Mouse (Mus musculus) kidney, postnatal 4 days (tissue): ENCODE measurements around the gene Atp5c1.

ENCODE experiments used
- DNase-seq, 2 experiments: peaks; one replicate each; pipeline ENCODE4 v3.0.0; 2021; ENCODE audit warnings: mixed read lengths in 2 of 2

Gene Atp5c1

DNA sequence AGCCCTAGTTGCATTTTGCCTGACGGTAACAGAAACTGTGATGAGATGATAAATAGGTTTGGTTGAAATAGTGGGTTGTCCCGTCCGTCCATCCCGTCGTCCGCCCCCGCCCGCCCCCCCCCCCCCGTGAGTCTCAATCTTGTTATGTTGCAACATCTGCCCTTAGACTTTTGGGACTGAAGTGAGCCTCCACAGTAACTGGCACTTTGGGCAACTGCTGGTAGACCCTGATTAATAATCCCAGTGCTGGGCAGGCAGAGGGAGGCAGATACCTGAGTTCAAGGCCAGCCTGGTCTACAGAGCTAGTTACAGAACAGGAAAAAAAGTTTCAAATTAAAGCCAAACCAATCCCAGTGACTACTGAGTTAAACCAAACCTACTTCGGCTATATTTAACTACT lies 30.9 kb downstream of the Atp5c1 start:
- DNase-seq, result no peak

DNA sequence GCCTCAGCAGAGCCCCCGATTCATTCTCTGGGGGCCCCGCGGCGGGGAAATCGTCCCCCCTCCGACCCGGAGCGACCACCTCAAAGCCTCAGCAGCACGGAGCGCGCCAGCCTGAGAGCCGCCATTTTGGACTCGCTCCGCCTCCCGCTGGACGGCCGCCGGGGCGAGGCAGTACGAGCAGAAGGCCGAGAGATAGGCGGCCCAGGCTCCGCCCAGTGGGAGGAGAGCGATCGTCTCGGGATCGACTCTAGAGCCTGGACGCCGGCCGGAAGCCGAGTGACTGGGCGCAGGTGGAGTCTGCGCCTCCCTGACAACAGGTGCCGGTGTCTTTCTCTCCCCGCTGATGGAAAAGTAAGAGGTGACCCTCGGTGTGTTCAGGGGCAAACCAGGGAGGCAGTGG lies 31.8 kb downstream of the Atp5c1 start, which contains the start of gene Taf3:
Taf3 (minus strand) TSS at position 136 of the 400 bp plus-strand sequence.
- peak; percentile 94 to 96 for DNase-seq

DNA sequence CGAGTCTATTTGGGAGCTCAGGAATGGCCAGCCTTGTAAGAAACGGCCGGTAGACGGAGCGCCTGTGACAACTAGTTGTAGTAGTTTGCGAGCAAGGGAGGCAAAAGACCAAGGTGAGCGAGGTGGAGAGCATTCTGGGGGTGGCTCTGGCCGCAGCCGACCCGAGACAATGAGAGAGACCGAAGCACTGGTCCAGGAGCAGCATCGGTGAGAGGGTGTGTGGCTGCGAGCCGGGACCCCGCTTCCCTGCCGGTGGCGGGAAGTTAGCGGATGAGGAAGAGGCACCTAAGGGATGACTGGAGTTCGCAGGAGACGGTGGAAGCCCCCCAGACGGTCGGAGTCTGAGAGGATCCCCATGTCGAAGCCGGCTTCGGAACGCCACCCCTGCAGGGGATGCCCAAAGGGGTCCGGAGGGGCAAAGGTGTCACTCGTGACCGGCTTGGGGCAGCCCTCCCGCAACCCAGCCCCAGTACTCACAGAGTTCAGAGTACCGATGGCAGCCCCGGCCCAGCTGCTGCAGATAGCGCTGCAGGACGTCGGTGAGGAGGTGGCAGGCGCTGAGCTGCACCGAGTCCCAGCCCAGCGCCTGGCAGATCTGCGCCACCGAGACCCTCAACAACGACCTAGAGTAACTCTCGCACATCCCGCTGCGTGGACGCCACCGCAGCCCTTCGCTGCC lies 32.4 kb downstream of the Atp5c1 start:
- DNase-seq, result peak; percentile 38 to 60

GRCm38 (mm10) chr2:10034976-10035375 lies 45.3 kb downstream of the Atp5c1 start:
- DNase-seq, result no peak

DNA sequence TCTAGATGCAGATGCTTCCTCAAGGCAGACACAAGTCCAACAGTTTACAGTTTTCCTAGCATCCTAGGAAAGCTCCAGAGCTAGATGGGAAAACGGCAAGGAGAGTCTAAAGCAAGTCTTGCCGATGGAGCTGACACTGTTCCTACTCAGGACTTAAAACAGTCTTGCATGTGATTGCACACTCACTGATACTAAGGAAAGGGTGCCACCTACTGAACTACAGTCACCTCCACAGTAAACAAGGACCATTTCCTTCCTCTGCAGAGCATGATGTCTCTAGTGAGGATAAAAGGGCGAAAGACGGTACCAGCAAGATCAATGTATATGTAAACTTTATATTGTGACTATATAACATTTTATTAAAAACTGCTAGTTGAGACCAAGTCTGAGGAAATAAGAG lies 46.6 kb downstream of the Atp5c1 start:
- DNase-seq, result no peak

DNA sequence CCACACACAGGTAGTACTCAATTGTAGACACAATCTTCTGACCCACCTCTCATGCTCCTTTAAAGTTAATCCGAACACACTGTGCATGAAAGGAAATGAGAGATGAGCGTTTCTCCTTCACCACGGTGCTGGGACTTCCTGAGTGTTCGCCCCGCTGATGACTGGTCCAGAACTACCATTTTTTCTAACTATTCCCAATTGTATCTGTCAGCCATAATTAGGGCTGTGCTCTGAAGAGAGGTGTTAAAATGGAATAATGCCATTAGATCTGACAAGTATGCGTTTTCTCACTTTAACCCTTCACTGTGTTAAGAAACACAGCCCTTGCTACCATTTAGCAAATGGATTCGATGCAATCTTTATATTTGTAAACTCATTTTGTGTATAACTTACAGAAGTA lies 50.6 kb downstream of the Atp5c1 start:
- DNase-seq, result no peak

DNA sequence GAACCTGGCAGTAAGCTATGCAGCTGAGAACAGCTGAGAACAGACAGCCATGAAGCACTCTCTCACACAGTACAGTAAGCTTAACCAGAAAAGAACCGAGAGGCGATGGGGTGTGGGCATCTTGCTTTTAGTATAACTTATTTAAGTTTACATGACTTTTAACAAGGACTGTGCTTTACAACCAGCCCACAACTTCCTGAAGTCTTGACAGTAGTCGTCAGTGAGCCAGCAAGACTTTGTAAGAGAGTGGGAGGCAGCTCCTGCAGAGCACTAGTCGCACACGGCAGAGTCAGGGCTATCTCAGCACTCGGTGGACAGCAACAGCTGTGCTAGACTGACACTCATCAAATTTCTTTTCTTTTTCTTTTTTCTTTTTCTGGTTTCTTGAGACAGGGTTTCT lies 56.0 kb downstream of the Atp5c1 start:
- DNase-seq, result no peak

DNA sequence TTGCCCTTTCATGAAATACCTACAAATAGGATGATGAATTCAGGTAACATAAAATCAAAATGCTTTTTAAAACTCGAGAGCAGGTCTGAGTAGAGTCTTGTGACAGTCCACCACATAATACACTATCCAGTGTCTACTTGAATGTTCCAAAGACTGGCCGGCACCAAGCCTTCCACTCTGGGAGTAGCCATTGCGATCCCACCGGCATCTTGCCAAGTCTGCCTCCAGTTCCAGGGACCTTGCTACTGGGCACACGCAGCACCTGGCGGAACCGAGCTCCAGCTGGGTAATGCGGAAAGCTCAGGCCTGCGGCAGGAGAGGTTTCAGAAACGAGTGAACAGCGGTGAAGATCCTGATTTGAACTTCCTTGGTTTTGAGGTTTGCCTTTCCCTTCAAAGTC lies 59.0 kb downstream of the Atp5c1 start:
- DNase-seq, result no peak

- DNase-seq, result no peak
Measured at GRCm38 (mm10) chr2:10014951-10015635, 65.2 kb downstream of the Atp5c1 start.

- no peak for DNase-seq
Measured at GRCm38 (mm10) chr2:10010263-10010909, 69.9 kb downstream of the Atp5c1 start.

DNA sequence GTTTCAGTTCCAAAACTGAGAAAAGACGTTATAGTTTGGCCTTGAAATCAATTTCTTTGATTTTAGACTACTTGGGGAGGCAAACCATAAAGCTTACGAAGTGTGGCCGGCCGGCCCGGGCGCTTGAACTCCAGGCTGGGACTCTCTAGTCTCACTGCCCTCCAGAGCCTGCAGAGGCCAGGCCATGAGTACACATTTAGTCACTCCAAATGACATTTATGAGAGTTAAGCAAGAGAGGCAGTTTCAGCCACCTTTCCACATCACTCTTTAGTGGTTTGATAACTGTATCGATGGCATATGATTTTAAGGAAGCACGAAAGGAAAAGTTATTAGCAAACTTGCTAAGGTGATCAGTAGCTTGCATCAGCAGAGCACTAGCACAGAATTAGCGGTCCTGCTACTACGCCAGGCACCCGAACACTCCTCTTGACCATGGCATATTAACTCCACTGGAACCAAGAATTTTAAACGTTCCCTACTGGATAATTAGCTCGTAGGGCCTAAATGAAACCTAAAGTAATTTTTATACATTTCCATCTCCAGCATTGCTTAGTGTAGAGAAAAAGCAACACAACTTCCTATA lies 70.5 kb downstream of the Atp5c1 start:
- DNase-seq, result no peak

DNA sequence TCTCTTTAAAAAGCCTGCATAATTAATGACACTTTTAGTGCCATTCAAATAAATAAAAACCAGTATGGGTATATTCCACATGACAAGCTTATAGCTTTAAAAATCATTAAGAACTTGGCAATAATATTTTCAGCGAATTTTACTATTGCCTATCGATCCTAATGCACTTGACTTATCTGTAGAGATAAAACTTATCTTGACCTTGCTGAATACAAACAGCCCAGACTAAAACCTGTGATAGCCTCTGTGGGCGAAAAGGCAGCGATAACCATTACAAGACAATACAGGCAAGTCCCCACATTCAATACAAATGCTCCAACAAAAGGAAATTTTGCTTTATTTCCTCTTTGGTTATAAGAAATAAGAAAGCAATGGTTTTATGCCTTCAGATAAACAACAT lies 71.7 kb downstream of the Atp5c1 start:
- no peak for DNase-seq
